Mouse (Mus musculus): Measurements from ENCODE around the gene Tagln. TPM values are rescaled to one million over a fixed set of nuclear protein-coding genes. Genes with fewer than 3 reads are reported as not detected.
A peak's percentile ranks its signal among the peaks of the same experiment; 100 is the strongest.

The Tagln gene
- total and polyA plus RNA-seq, 2 experiments from 2014 or later = 3.5 to 7.7 TPM

GRCm38 (mm10) chr9:45941329-45941888 is 5.6 kb upstream of the Tagln start:
- no peak overlapping the region for H3K9ac ChIP-seq
- H3K4me1 ChIP-seq (ENCODE audit: insufficient read depth) = no peaks in the 10 kb centered on the region
- no peaks in the 10 kb centered on the region for H3K9me3 ChIP-seq (ENCODE audit: low read length)
- WGBS = 62% methylated on average over 18 of the region's 18 CpGs
- no peak overlapping the region for H3K4me3 ChIP-seq (ENCODE audit: low read depth, low read length)
- no peak for ATAC-seq
- H3K27ac ChIP-seq (ENCODE audit: low read depth, low read length) = no peak overlapping the region
- no peak for DNase-seq
- no peaks in the 10 kb centered on the region for H3K27me3 ChIP-seq (ENCODE audit: insufficient read depth, low read length)
- no peak overlapping the region for H3K4me2 ChIP-seq (ENCODE audit: low read depth)
- H3K36me3 ChIP-seq (ENCODE audit: insufficient read depth) = peaks cover 72% of the 10 kb centered on the region
- TF ChIP-seq CTCF (IDR thresholded peaks at IDR 0.05; ENCODE audit: low read depth) = no peak

GRCm38 (mm10) chr9:45939794-45940193 is 3.9 kb upstream of the Tagln start:
- Histone ChIP-seq H3K9me3 (ENCODE audit: low read length) (no peaks in the 10 kb centered on the region), H3K27ac (ENCODE audit: low read depth, low read length) (no peak overlapping the region), H3K27me3 (ENCODE audit: insufficient read depth, low read length) (no peaks in the 10 kb centered on the region), H3K36me3 (ENCODE audit: insufficient read depth) (peaks cover 65% of the 10 kb centered on the region), H3K4me2 (ENCODE audit: low read depth) (no peak overlapping the region), H3K4me1 (ENCODE audit: insufficient read depth) (no peaks in the 10 kb centered on the region), H3K9ac (no peak overlapping the region), H3K4me3 (ENCODE audit: low read depth, low read length) (no peak overlapping the region)
- DNase-seq (no peak), ATAC-seq (no peak)
- WGBS = 98% methylated on average over 6 of the region's 6 CpGs
- no peak for TF ChIP-seq CTCF (IDR thresholded peaks at IDR 0.05; ENCODE audit: low read depth)

- Histone ChIP-seq H3K36me3 (ENCODE audit: insufficient read depth) (peaks cover 58% of the 10 kb centered on the region), H3K4me2 (ENCODE audit: low read depth) (no peak overlapping the region), H3K9me3 (ENCODE audit: low read length) (no peaks in the 10 kb centered on the region), H3K4me3 (ENCODE audit: low read depth, low read length) (no peak overlapping the region), H3K9ac (no peak overlapping the region), H3K27ac (ENCODE audit: low read depth, low read length) (no peak overlapping the region), H3K27me3 (ENCODE audit: insufficient read depth, low read length) (no peaks in the 10 kb centered on the region), H3K4me1 (ENCODE audit: insufficient read depth) (no peaks in the 10 kb centered on the region)
- no peak for TF ChIP-seq CTCF (IDR thresholded peaks at IDR 0.05; ENCODE audit: low read depth)
- no peak for DNase-seq
- no peak for ATAC-seq
- 89% methylated on average over 15 of the region's 15 CpGs for WGBS
Measured at GRCm38 (mm10) chr9:45938952-45939637, 3.2 kb upstream of the Tagln start.

GRCm38 (mm10) chr9:45938088-45938487 is 2.2 kb upstream of the Tagln start:
- ATAC-seq (no peak), DNase-seq (no peak)
- H3K4me2 ChIP-seq (ENCODE audit: low read depth) = no peak overlapping the region
- H3K9ac ChIP-seq = no peak overlapping the region
- no peak for TF ChIP-seq CTCF (IDR thresholded peaks at IDR 0.05; ENCODE audit: low read depth)
- H3K36me3 ChIP-seq (ENCODE audit: insufficient read depth) = peaks cover 50% of the 10 kb centered on the region
- no peaks in the 10 kb centered on the region for H3K4me1 ChIP-seq (ENCODE audit: insufficient read depth)
- H3K4me3 ChIP-seq (ENCODE audit: low read depth, low read length) = no peak overlapping the region
- 92% methylated on average over 8 of the region's 8 CpGs for WGBS
- H3K27ac ChIP-seq (ENCODE audit: low read depth, low read length) = no peak overlapping the region
- no peaks in the 10 kb centered on the region for H3K27me3 ChIP-seq (ENCODE audit: insufficient read depth, low read length)
- H3K9me3 ChIP-seq (ENCODE audit: low read length) = no peaks in the 10 kb centered on the region

GRCm38 (mm10) chr9:45936883-45937282 is 1.0 kb upstream of the Tagln start:
- WGBS = 18% methylated on average over 3 of the region's 3 CpGs
- Histone ChIP-seq H3K9ac (no peak overlapping the region), H3K36me3 (ENCODE audit: insufficient read depth) (peaks cover 39% of the 10 kb centered on the region), H3K9me3 (ENCODE audit: low read length) (no peaks in the 10 kb centered on the region), H3K4me2 (ENCODE audit: low read depth) (no peak overlapping the region), H3K4me1 (ENCODE audit: insufficient read depth) (no peaks in the 10 kb centered on the region), H3K27me3 (ENCODE audit: insufficient read depth, low read length) (no peaks in the 10 kb centered on the region), H3K27ac (ENCODE audit: low read depth, low read length) (no peak overlapping the region), H3K4me3 (ENCODE audit: low read depth, low read length) (no peak overlapping the region)
- DNase-seq (peak; percentile 61), ATAC-seq (peak; percentile 68)
- TF ChIP-seq CTCF (IDR thresholded peaks at IDR 0.05; ENCODE audit: low read depth) = peak; percentile 70

GRCm38 (mm10) chr9:45932571-45933415 is 3.1 kb downstream of the Tagln start:
- Histone ChIP-seq H3K4me1 (ENCODE audit: insufficient read depth) (no peaks in the 10 kb centered on the region), H3K4me2 (ENCODE audit: low read depth) (no peak overlapping the region), H3K27me3 (ENCODE audit: insufficient read depth, low read length) (no peaks in the 10 kb centered on the region), H3K9ac (no peak overlapping the region), H3K9me3 (ENCODE audit: low read length) (no peaks in the 10 kb centered on the region), H3K4me3 (ENCODE audit: low read depth, low read length) (no peak overlapping the region), H3K27ac (ENCODE audit: low read depth, low read length) (no peak overlapping the region), H3K36me3 (ENCODE audit: insufficient read depth) (peaks cover 36% of the 10 kb centered on the region)
- DNase-seq = no peak
- WGBS = 82% methylated on average over 11 of the region's 11 CpGs
- peak; percentile 24; the same call in 1 of the 2 replicates for ATAC-seq
- no peak for TF ChIP-seq CTCF (IDR thresholded peaks at IDR 0.05; ENCODE audit: low read depth)

- no peaks in the 10 kb centered on the region for H3K27me3 ChIP-seq (ENCODE audit: insufficient read depth, low read length)
- TF ChIP-seq CTCF (IDR thresholded peaks at IDR 0.05; ENCODE audit: low read depth) = no peak
- no peak for ATAC-seq
- DNase-seq = no peak
- no peaks in the 10 kb centered on the region for H3K4me1 ChIP-seq (ENCODE audit: insufficient read depth)
- peaks cover 42% of the 10 kb centered on the region for H3K36me3 ChIP-seq (ENCODE audit: insufficient read depth)
- no peak overlapping the region for H3K4me2 ChIP-seq (ENCODE audit: low read depth)
- H3K9me3 ChIP-seq (ENCODE audit: low read length) = no peaks in the 10 kb centered on the region
- H3K4me3 ChIP-seq (ENCODE audit: low read depth, low read length) = no peak overlapping the region
- H3K9ac ChIP-seq = no peak overlapping the region
- H3K27ac ChIP-seq (ENCODE audit: low read depth, low read length) = no peak overlapping the region
- 60% methylated on average over 1 of the region's 1 CpGs for WGBS
Measured at GRCm38 (mm10) chr9:45931958-45932357, 3.9 kb downstream of the Tagln start.

Data from forebrain, postnatal 0 days (tissue).